Mouse (Mus musculus) heart, embryonic 15.5 days (tissue): ENCODE results near the gene Ppp1r12c. TPM values are rescaled to one million over a fixed set of nuclear protein-coding genes. Genes with fewer than 3 reads are reported as not detected.
"Not testable (repeated sequence)": the region's sequence is repeated elsewhere in the genome, so short reads cannot be mapped to it uniquely, and the experiment has no call there.

ENCODE experiments used
- ATAC-seq: fragments of 200-750 bp; cut with Nextera tagmentation; replicated peaks from 2 replicates; pipeline ENCODE4 v1.8.0; 2017; ENCODE audit warnings: low read depth, moderate TSS enrichment; ENCODE audit not compliant: insufficient number of reproducible peaks, insufficient read depth, low FRiP score
- H3K27ac ChIP-seq: fragments of 300-500 bp; sonication (generic); 2 replicates; pipeline ENCODE4 v1.5.1; 2015; ENCODE audit warnings: mild to moderate bottlenecking, inconsistent platforms
- H3K27me3 ChIP-seq: fragments of 300-500 bp; sonication (generic); 2 replicates; pipeline ENCODE4 v1.6.1; 2015; ENCODE audit warnings: inconsistent platforms
- H3K36me3 ChIP-seq: fragments of 300-500 bp; sonication (generic); 2 replicates; pipeline ENCODE4 v1.6.1; 2015; ENCODE audit warnings: mild to moderate bottlenecking, inconsistent platforms
- H3K4me1 ChIP-seq: fragments of 300-500 bp; sonication (generic); replicated peaks from 2 replicates; pipeline ENCODE4 v1.6.1; 2015; ENCODE audit warnings: inconsistent platforms
- H3K4me2 ChIP-seq: fragments of 300-500 bp; sonication (generic); 2 replicates; pipeline ENCODE4 v1.6.1; 2015; ENCODE audit warnings: inconsistent platforms, mild to moderate bottlenecking, moderate library complexity
- H3K4me3 ChIP-seq: fragments of 300-500 bp; sonication (generic); 2 replicates; pipeline ENCODE4 v1.5.1; 2015; ENCODE audit warnings: mild to moderate bottlenecking, inconsistent platforms
- H3K9ac ChIP-seq: fragments of 300-500 bp; sonication (generic); 2 replicates; pipeline ENCODE4 v1.6.1; 2015; ENCODE audit warnings: mild to moderate bottlenecking, inconsistent platforms
- H3K9me3 ChIP-seq: fragments of 300-500 bp; sonication (generic); replicated peaks from 2 replicates; pipeline ENCODE4 v1.6.1; 2016; ENCODE audit warnings: inconsistent platforms
- WGBS: fragments of 180-500 bp; shearing (Covaris S2); methylation state at CpG from one replicate; pipeline ENCODE4 v1.1.7; 2015; ENCODE audit warnings: mixed read lengths; 5-methylcytosine and 5-hydroxymethylcytosine counted together
- polyA plus RNA-seq: library from polyadenylated mRNA; unstranded; fragments of >200 nt; fragmentation: Nextera tagmentation; extraction: Ambion mirVana; gene quantifications from 2 replicates; pipeline ENCODE4 v1.2.1, GENCODE M21; 2015

The Ppp1r12c gene
- 32.5 and 43.7 TPM in 2 replicates for polyA plus RNA-seq

DNA sequence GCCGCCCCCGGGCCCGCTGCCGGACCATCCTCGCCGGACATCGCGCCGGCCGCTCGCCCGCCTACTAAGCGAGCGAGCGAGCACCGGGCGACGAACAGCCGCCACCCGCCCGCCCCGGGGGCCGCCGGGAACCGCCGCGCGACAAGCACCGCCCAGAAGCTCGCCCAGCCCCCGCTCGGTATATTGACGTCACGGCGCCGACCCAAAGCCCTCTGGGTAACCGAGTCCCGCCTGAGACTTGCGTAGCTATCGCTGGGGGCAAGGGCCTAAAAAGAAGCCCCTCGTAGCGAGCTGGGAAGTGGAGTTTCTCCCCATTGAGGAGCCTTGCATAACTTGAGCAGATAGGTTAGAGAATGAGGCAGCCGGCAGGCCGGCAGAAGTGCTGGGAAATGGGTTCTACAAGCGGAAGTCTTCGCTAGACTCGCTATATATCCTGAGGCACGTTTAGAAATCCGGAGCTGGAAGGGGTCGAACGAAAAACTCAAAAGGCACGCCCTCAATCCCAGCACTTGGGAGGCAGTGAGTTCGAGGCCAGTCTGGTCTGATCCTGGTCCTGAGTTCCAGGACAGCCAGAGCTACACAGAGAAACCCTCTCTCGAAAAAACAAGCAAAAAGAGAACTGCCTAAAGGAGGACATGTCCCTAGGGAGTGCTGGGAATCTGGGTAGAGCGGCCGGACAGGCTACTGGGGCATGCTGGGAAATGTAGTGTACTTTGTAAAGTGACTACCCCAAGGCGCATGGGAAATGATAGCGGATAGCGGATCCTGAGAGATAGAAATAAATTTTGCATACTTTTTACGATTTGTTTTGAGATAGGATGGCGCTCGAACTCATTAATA lies at the start of gene Ppp1r12c:
Gene Ppp1r12c, minus strand, starts transcription at position 123 of the 840 bp plus-strand sequence.
- peak; percentile 94 for ATAC-seq
- peak within 1 kb of the TSS; percentile 94 for H3K27ac ChIP-seq
- H3K4me3 ChIP-seq: peak within 1 kb of the TSS; percentile 85
- H3K9ac ChIP-seq: peak within 1 kb of the TSS; percentile 95
- H3K4me1 ChIP-seq: peaks cover 47% of the 10 kb centered on the region
- H3K27me3 ChIP-seq: no peaks in the 10 kb centered on the region
- peaks cover 7% of the 10 kb centered on the region; the same call in 1 of the 2 replicates for H3K36me3 ChIP-seq
- under 1% methylated on average over 52 of the region's 62 CpGs for WGBS
- H3K4me2 ChIP-seq: peak within 1 kb of the TSS; percentile 80
- no peaks in the 10 kb centered on the region for H3K9me3 ChIP-seq

DNA sequence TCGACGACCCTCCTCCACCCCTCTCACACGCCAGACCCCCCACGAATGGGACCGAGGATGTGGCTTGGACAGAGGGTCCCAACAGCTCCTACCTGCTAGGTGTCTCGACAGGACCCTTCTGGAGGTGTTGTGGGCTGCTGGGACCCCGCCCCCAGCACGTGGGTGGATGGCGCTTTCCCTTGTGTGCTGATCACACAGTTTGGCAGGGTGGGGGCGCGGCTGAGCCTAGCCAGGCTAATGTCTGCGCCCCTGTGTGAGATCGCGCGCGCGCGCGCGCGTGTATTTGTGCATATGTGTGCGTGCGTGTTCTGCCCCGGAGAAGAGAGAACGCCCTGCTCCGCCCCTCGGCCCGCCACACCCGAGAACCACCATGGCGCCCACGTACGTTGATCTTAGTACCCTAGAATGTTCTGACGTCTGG lies 45.8 kb upstream of the Ppp1r12c start, which contains the start of gene Syt5:
Gene Syt5, minus strand, starts transcription at position 321 of the 421 bp plus-strand sequence.
- peak within 1 kb of the TSS; percentile 30 for H3K4me3 ChIP-seq
- H3K27me3 ChIP-seq: peaks cover 26% of the 10 kb centered on the region
- H3K9ac ChIP-seq: no peak within 1 kb of the TSS
- ATAC-seq: no peak
- no peak within 1 kb of the TSS for H3K27ac ChIP-seq
- H3K4me1 ChIP-seq: peaks cover 12% of the 10 kb centered on the region
- no peaks in the 10 kb centered on the region for H3K9me3 ChIP-seq
- H3K4me2 ChIP-seq: peak within 1 kb of the TSS; percentile 64
- 10% methylated on average over 33 of the region's 33 CpGs for WGBS
- no peaks in the 10 kb centered on the region for H3K36me3 ChIP-seq

DNA sequence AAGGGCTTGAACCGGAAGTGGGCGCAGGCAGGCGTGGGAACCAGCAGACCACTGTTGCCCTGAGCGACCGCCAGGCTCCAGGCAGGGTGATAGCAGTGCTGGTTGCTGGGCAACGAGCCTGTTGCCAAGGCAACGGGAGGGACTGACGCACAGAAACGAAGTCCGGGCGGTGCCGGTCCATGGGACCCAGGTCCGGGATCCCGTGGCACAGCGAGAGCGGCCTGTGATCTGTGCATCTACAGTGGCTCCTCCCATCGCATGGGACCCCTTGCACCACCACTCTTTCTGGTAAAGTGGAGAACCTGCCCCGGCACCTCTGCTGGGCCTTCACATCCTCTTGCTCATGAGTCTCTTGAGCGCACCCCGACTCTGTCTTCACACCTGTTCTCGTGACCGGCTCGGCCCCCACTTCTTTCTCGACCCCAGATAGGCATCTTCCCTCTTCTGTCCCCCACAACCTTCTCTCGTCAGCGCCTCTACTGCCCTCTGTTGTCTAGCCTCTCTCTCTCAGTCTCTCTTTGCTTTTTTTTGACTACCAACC lies 45.2 kb upstream of the Ppp1r12c start:
- 3% methylated on average over 26 of the region's 26 CpGs for WGBS
- peaks cover 26% of the 10 kb centered on the region for H3K27me3 ChIP-seq
- no peak overlapping the region for H3K27ac ChIP-seq
- ATAC-seq: peak; percentile 71
- H3K9ac ChIP-seq: no peak overlapping the region
- peak overlapping the region; percentile 64 for H3K4me2 ChIP-seq
- peaks cover 12% of the 10 kb centered on the region for H3K4me1 ChIP-seq
- no peaks in the 10 kb centered on the region for H3K9me3 ChIP-seq
- no peaks in the 10 kb centered on the region for H3K36me3 ChIP-seq
- H3K4me3 ChIP-seq: peak overlapping the region; percentile 30

DNA sequence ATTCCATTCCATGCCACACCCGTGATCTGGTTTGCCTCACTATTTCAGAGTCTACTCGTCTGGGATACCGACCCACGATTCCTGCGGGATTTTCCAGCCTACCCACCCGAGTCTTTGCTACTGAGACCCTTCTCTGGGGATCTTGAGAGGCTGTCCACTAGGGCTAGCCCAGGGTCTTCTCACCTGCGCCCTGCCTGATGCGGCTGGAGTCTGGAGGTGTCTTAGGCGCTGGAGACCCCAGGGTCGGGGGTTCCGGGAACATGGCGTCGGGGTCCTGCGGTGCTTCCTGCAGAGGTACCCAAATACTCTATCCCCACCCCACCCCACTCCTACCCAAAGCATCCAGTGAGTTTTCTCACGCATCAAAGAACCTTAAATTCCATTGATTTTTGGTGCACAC lies 44.6 kb upstream of the Ppp1r12c start:
- Histone ChIP-seq H3K4me3 (peak overlapping the region; percentile 30), H3K4me2 (peak overlapping the region; percentile 64)

DNA sequence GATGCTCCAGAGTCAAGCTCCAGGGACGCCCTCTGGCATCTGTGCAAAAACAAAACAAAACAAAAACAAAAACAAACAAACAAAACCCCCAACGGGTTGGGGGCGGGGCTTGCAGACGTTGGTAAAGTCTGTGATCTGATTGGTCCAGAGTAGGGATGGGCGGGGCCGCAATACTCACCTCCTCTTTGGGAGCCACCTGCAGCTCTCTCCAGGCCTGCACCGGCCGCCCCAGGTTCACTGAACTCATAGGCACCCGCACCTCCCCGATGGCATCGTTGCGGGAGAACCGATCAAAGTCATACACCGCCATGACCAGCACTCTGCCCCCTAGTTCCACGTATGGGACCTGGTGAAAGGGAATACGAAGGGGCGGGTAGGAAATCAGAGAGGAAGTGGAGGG lies 40.5 kb upstream of the Ppp1r12c start:
- ATAC-seq: no peak
- peaks cover 20% of the 10 kb centered on the region for H3K27me3 ChIP-seq
- WGBS: 31% methylated on average over 17 of the region's 17 CpGs

More for the DNA sequence above, 44.6 kb upstream of the Ppp1r12c start:
- Histone ChIP-seq H3K9ac (no peak overlapping the region), H3K27me3 (peaks cover 26% of the 10 kb centered on the region), H3K27ac (no peak overlapping the region), H3K36me3 (no peaks in the 10 kb centered on the region), H3K4me1 (peaks cover 12% of the 10 kb centered on the region), H3K9me3 (no peaks in the 10 kb centered on the region)
- 69% methylated on average over 15 of the region's 15 CpGs for WGBS
- ATAC-seq: no peak

DNA sequence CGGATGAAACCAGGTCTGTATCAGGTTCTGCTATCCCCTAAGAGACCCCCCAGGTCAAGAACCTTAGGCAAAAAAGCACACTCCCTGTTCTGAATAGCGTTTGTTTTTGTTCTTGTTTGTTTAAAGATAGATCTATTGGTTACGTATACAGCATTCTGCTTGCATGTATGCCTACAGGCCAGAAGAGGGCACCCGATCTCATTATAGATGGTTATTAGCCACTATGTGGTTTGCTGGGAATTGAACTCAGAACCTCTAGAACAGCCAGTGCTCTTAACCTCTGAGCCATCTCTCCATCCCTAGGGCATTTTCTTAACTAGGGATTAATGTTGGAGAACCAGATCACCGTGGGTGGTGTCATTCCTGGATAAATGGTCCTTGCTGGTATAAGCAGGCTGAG lies 39.9 kb upstream of the Ppp1r12c start:
- Histone ChIP-seq H3K27me3 (peaks cover 13% of the 10 kb centered on the region; the same call in 1 of the 2 replicates), H3K4me2 (no peak overlapping the region), H3K9ac (no peak overlapping the region), H3K36me3 (no peaks in the 10 kb centered on the region), H3K27ac (no peak overlapping the region), H3K4me1 (peaks cover under 1% of the 10 kb centered on the region), H3K4me3 (no peak overlapping the region), H3K9me3 (no peaks in the 10 kb centered on the region)
- ATAC-seq: no peak
- 62% methylated on average over 5 of the region's 5 CpGs for WGBS

More for the DNA sequence above, 40.5 kb upstream of the Ppp1r12c start:
- no peaks in the 10 kb centered on the region for H3K9me3 ChIP-seq
- no peak overlapping the region for H3K9ac ChIP-seq
- no peak overlapping the region for H3K27ac ChIP-seq
- no peaks in the 10 kb centered on the region for H3K36me3 ChIP-seq
- peaks cover 7% of the 10 kb centered on the region for H3K4me1 ChIP-seq
- H3K4me2 ChIP-seq: no peak overlapping the region
- no peak overlapping the region for H3K4me3 ChIP-seq

DNA sequence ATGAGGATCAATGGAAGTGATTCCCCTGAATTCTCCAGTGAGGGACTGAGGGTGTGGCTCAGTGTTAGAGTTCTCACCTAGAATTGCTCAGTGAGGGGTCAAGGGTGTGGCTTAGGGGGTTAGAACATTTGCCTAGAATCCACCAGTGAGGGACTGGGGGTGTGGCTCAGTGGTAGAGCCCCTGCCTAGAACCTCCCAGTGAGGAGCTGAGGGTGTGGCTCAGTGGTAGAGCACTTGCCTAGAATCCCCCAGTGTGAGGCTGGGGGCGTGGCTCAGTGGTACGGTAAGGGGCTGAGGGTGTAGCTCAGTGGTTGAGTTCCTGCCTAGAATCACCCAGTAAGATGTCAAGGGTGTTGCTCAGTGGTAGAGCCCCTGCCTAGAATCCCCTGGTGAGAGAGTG lies 37.5 kb upstream of the Ppp1r12c start:
- Histone ChIP-seq H3K4me3 (no peak overlapping the region), H3K9me3 (no peaks in the 10 kb centered on the region), H3K27me3 (peaks cover 15% of the 10 kb centered on the region; the same call in 1 of the 2 replicates), H3K27ac (no peak overlapping the region), H3K4me1 (no peaks in the 10 kb centered on the region), H3K4me2 (no peak overlapping the region), H3K9ac (no peak overlapping the region), H3K36me3 (no peaks in the 10 kb centered on the region)
- WGBS: 66% methylated on average over 2 of the region's 2 CpGs
- no peak for ATAC-seq

DNA sequence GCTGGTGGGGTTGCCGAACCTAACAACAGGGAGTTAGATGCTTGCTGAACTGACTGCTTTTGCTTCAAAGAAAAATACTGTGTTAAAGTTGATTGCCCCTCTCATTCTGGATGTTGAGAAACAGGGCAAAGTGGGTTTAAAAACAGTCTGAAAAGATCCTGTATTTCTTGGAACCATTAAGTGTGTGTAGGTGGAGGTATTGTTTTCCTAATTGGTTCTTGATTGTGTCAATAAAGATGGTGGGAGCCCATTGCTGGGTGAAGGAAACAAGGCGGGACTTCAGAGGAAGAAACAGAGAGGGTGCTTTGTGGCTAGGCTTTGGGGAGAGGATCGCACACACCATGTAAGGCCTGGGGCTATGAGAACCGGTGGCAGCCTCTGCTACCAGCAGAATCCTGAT lies 35.7 kb upstream of the Ppp1r12c start:
- ATAC-seq: no peak
- H3K36me3 ChIP-seq: no peaks in the 10 kb centered on the region
- H3K4me3 ChIP-seq: no peak overlapping the region
- H3K27ac ChIP-seq: no peak overlapping the region
- no peak overlapping the region for H3K9ac ChIP-seq
- H3K4me1 ChIP-seq: peaks cover 2% of the 10 kb centered on the region; the same call in 1 of the 2 replicates
- H3K9me3 ChIP-seq: no peaks in the 10 kb centered on the region
- H3K4me2 ChIP-seq: no peak overlapping the region
- peaks cover 15% of the 10 kb centered on the region; the same call in 1 of the 2 replicates for H3K27me3 ChIP-seq
- WGBS: 46% methylated on average over 4 of the region's 4 CpGs

DNA sequence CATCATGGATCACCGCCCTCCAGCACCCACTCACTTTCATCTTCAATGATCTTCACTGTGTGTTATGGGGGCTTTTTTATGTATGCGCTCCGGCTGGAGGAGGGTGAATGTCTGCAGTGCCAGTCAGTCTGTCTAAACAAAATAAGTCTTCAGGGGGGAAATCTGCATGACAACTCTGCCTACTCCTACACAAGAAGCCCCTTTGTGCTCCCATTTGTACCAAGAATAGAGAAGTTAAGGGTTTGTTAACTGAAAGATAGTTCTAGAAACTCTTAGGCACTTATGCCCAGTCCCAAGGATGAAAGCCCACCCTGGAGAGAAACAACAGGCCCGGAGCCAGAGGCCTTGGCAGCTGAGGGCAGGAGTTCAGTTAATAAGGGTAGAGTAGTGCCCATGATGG lies 34.9 kb upstream of the Ppp1r12c start:
- no peak for ATAC-seq
- Histone ChIP-seq H3K9me3 (no peaks in the 10 kb centered on the region), H3K4me1 (peaks cover 6% of the 10 kb centered on the region; the same call in 1 of the 2 replicates), H3K27me3 (peaks cover 18% of the 10 kb centered on the region), H3K27ac (no peak overlapping the region), H3K4me3 (no peak overlapping the region), H3K36me3 (no peaks in the 10 kb centered on the region), H3K9ac (no peak overlapping the region), H3K4me2 (no peak overlapping the region)
- 82% methylated on average over 4 of the region's 4 CpGs for WGBS

DNA sequence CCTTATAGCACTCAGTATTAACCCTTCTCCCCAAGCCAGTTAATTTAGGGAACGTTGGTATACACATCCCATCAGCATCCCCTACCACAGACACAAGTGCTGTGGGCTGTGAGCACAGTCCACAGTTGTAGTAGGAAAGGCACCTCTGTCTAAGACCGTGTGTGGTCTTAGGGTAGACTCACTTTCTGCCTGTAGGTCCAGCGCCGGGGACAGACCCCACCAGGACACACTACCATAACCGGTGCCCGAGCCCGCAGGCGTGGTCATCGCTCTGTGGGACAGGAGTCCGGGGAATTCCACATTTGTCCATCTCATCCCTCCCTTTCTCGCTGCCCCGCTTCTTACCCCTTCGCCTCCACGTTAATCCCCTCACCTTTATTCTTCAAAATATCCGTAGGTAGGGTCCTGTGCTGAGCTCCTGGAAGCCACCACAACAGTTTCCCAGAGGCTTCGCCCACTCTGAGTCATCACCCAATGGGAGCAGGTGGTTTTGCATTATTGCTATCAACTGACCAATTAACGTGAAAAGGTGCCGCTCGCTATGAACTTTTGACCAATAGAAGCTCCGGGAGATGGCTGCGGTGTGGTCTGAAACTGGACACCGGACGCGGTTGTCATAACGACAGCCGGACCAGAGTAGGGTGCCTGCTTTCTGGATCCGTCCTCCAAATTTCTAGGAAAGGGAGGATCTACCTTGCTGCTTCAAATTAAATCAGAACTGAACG lies 30.7 kb upstream of the Ppp1r12c start, which contains the start of gene Dnaaf3:
Gene Dnaaf3, minus strand, starts transcription at position 449 of the 725 bp plus-strand sequence.
- no peaks in the 10 kb centered on the region for H3K9me3 ChIP-seq
- peak within 1 kb of the TSS; percentile 48 for H3K4me3 ChIP-seq
- ATAC-seq: peak; percentile 93
- no peaks in the 10 kb centered on the region for H3K36me3 ChIP-seq
- H3K27ac ChIP-seq: no peak within 1 kb of the TSS
- H3K9ac ChIP-seq: peak within 1 kb of the TSS; percentile 15; the same call in 1 of the 2 replicates
- peaks cover 14% of the 10 kb centered on the region for H3K27me3 ChIP-seq
- peak within 1 kb of the TSS; percentile 83 for H3K4me2 ChIP-seq
- H3K4me1 ChIP-seq: peaks cover 10% of the 10 kb centered on the region; the same call in 1 of the 2 replicates
- WGBS: 4% methylated on average over 28 of the region's 28 CpGs

DNA sequence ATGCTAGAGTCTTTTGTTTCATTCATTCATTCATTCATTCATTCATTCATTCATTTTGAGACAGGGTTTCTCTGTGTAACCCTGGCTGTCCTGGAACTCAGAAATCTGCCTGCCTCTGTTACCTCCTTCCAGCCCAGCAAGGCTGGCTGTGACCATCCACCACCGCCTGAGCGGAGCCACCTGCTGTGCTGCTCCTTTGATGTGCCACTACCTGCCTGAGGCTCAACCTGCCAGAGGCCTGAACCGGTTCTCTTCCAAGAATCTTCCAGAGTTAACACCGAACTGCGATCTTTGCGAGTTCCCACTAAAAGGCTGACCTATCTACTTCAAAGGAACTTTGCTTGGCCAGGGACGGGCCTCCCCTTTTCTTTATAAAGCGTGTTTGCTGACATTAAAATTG lies 28.7 kb upstream of the Ppp1r12c start:
- peaks cover 20% of the 10 kb centered on the region for H3K4me1 ChIP-seq
- WGBS: 45% methylated on average over 8 of the region's 8 CpGs
- H3K9ac ChIP-seq, H3K4me3 ChIP-seq, ATAC-seq, H3K4me2 ChIP-seq, H3K27ac ChIP-seq, H3K9me3 ChIP-seq, H3K36me3 ChIP-seq: not testable (repeated sequence)
- peaks cover 12% of the 10 kb centered on the region for H3K27me3 ChIP-seq
